Mouse (Mus musculus): ENCODE measurements around the gene Diaph2. TPM values are rescaled to one million over a fixed set of nuclear protein-coding genes. Genes with fewer than 3 reads are reported as not detected.

Gene Diaph2
- polyA plus RNA-seq, 1 experiment from 2014 or later, result 3.4 TPM

GRCm38 (mm10) chrX:129974816-129975215 is 225.3 kb downstream of the Diaph2 start:
- WGBS, result 56% methylated on average over 4 of the region's 4 CpGs
- Histone ChIP-seq H3K36me3 (ENCODE audit: control insufficient read depth, insufficient read depth, low read length) (no peaks in the 10 kb centered on the region), H3K4me1 (ENCODE audit: control insufficient read depth, insufficient read depth, low read length) (no peaks in the 10 kb centered on the region), H3K4me3 (ENCODE audit: low read depth, low read length) (no peak overlapping the region), H3K27me3 (ENCODE audit: control insufficient read depth, insufficient read depth, low read depth, low read length) (no peaks in the 10 kb centered on the region), H3K4me2 (ENCODE audit: low read length) (no peak overlapping the region), H3K27ac (ENCODE audit: low read length) (no peak overlapping the region), H3K9ac (ENCODE audit: low read depth, low read length) (no peak overlapping the region), H3K9me3 (replicated peaks; ENCODE audit: control insufficient read depth, low read length, poor library complexity, severe bottlenecking) (no peaks in the 10 kb centered on the region)
- no peak for ATAC-seq

- Histone ChIP-seq H3K9ac (ENCODE audit: low read depth, low read length) (no peak overlapping the region), H3K36me3 (ENCODE audit: control insufficient read depth, insufficient read depth, low read length) (no peaks in the 10 kb centered on the region), H3K4me1 (ENCODE audit: control insufficient read depth, insufficient read depth, low read length) (no peaks in the 10 kb centered on the region), H3K4me3 (ENCODE audit: low read depth, low read length) (no peak overlapping the region), H3K4me2 (ENCODE audit: low read length) (no peak overlapping the region), H3K27me3 (ENCODE audit: control insufficient read depth, insufficient read depth, low read depth, low read length) (no peaks in the 10 kb centered on the region), H3K9me3 (replicated peaks; ENCODE audit: control insufficient read depth, low read length, poor library complexity, severe bottlenecking) (no peaks in the 10 kb centered on the region), H3K27ac (ENCODE audit: low read length) (no peak overlapping the region)
- ATAC-seq, result no peak
Observed at GRCm38 (mm10) chrX:130008210-130008609, 258.7 kb downstream of the Diaph2 start.

GRCm38 (mm10) chrX:130019735-130020134 is 270.2 kb downstream of the Diaph2 start:
- no peaks in the 10 kb centered on the region for H3K4me1 ChIP-seq (ENCODE audit: control insufficient read depth, insufficient read depth, low read length)
- no peak for ATAC-seq
- no peaks in the 10 kb centered on the region for H3K9me3 ChIP-seq (replicated peaks; ENCODE audit: control insufficient read depth, low read length, poor library complexity, severe bottlenecking)
- H3K4me3 ChIP-seq (ENCODE audit: low read depth, low read length), result no peak overlapping the region
- WGBS, result 85% methylated on average over 1 of the region's 1 CpGs
- H3K27ac ChIP-seq (ENCODE audit: low read length), result no peak overlapping the region
- H3K9ac ChIP-seq (ENCODE audit: low read depth, low read length), result no peak overlapping the region
- no peaks in the 10 kb centered on the region for H3K27me3 ChIP-seq (ENCODE audit: control insufficient read depth, insufficient read depth, low read depth, low read length)
- H3K36me3 ChIP-seq (ENCODE audit: control insufficient read depth, insufficient read depth, low read length), result no peaks in the 10 kb centered on the region
- H3K4me2 ChIP-seq (ENCODE audit: low read length), result no peak overlapping the region

GRCm38 (mm10) chrX:130044525-130044924 is 295.0 kb downstream of the Diaph2 start:
- H3K36me3 ChIP-seq (ENCODE audit: control insufficient read depth, insufficient read depth, low read length), result no peaks in the 10 kb centered on the region
- H3K4me3 ChIP-seq (ENCODE audit: low read depth, low read length), result no peak overlapping the region
- no peak overlapping the region for H3K9ac ChIP-seq (ENCODE audit: low read depth, low read length)
- no peaks in the 10 kb centered on the region for H3K27me3 ChIP-seq (ENCODE audit: control insufficient read depth, insufficient read depth, low read depth, low read length)
- ATAC-seq, result no peak
- WGBS, result 58% methylated on average over 1 of the region's 1 CpGs
- H3K4me2 ChIP-seq (ENCODE audit: low read length), result no peak overlapping the region
- H3K9me3 ChIP-seq (replicated peaks; ENCODE audit: control insufficient read depth, low read length, poor library complexity, severe bottlenecking), result no peaks in the 10 kb centered on the region
- no peak overlapping the region for H3K27ac ChIP-seq (ENCODE audit: low read length)
- H3K4me1 ChIP-seq (ENCODE audit: control insufficient read depth, insufficient read depth, low read length), result no peaks in the 10 kb centered on the region

- Histone ChIP-seq H3K36me3 (ENCODE audit: control insufficient read depth, insufficient read depth, low read length) (no peaks in the 10 kb centered on the region), H3K27ac (ENCODE audit: low read length) (no peak overlapping the region), H3K9me3 (replicated peaks; ENCODE audit: control insufficient read depth, low read length, poor library complexity, severe bottlenecking) (no peaks in the 10 kb centered on the region), H3K4me2 (ENCODE audit: low read length) (no peak overlapping the region), H3K4me1 (ENCODE audit: control insufficient read depth, insufficient read depth, low read length) (no peaks in the 10 kb centered on the region), H3K4me3 (ENCODE audit: low read depth, low read length) (no peak overlapping the region), H3K27me3 (ENCODE audit: control insufficient read depth, insufficient read depth, low read depth, low read length) (no peaks in the 10 kb centered on the region), H3K9ac (ENCODE audit: low read depth, low read length) (no peak overlapping the region)
- ATAC-seq, result no peak
Observed at GRCm38 (mm10) chrX:130149216-130149615, 399.7 kb downstream of the Diaph2 start.

GRCm38 (mm10) chrX:130152164-130152563 is 402.6 kb downstream of the Diaph2 start:
- Histone ChIP-seq H3K4me2 (ENCODE audit: low read length) (no peak overlapping the region), H3K36me3 (ENCODE audit: control insufficient read depth, insufficient read depth, low read length) (no peaks in the 10 kb centered on the region), H3K27ac (ENCODE audit: low read length) (no peak overlapping the region), H3K4me1 (ENCODE audit: control insufficient read depth, insufficient read depth, low read length) (no peaks in the 10 kb centered on the region), H3K27me3 (ENCODE audit: control insufficient read depth, insufficient read depth, low read depth, low read length) (no peaks in the 10 kb centered on the region), H3K9ac (ENCODE audit: low read depth, low read length) (no peak overlapping the region), H3K9me3 (replicated peaks; ENCODE audit: control insufficient read depth, low read length, poor library complexity, severe bottlenecking) (no peaks in the 10 kb centered on the region), H3K4me3 (ENCODE audit: low read depth, low read length) (no peak overlapping the region)
- ATAC-seq, result no peak
- 100% methylated on average over 1 of the region's 1 CpGs for WGBS

GRCm38 (mm10) chrX:130173126-130173525 is 423.6 kb downstream of the Diaph2 start:
- Histone ChIP-seq H3K4me3 (ENCODE audit: low read depth, low read length) (no peak overlapping the region), H3K27ac (ENCODE audit: low read length) (no peak overlapping the region), H3K36me3 (ENCODE audit: control insufficient read depth, insufficient read depth, low read length) (no peaks in the 10 kb centered on the region), H3K4me1 (ENCODE audit: control insufficient read depth, insufficient read depth, low read length) (no peaks in the 10 kb centered on the region), H3K9me3 (replicated peaks; ENCODE audit: control insufficient read depth, low read length, poor library complexity, severe bottlenecking) (no peaks in the 10 kb centered on the region), H3K9ac (ENCODE audit: low read depth, low read length) (no peak overlapping the region), H3K27me3 (ENCODE audit: control insufficient read depth, insufficient read depth, low read depth, low read length) (no peaks in the 10 kb centered on the region), H3K4me2 (ENCODE audit: low read length) (no peak overlapping the region)
- 74% methylated on average over 2 of the region's 2 CpGs for WGBS
- ATAC-seq, result no peak

- Histone ChIP-seq H3K9me3 (replicated peaks; ENCODE audit: control insufficient read depth, low read length, poor library complexity, severe bottlenecking) (no peaks in the 10 kb centered on the region), H3K4me1 (ENCODE audit: control insufficient read depth, insufficient read depth, low read length) (no peaks in the 10 kb centered on the region), H3K4me3 (ENCODE audit: low read depth, low read length) (no peak overlapping the region), H3K27me3 (ENCODE audit: control insufficient read depth, insufficient read depth, low read depth, low read length) (no peaks in the 10 kb centered on the region), H3K27ac (ENCODE audit: low read length) (no peak overlapping the region), H3K9ac (ENCODE audit: low read depth, low read length) (no peak overlapping the region), H3K36me3 (ENCODE audit: control insufficient read depth, insufficient read depth, low read length) (no peaks in the 10 kb centered on the region), H3K4me2 (ENCODE audit: low read length) (no peak overlapping the region)
- 69% methylated on average over 1 of the region's 1 CpGs for WGBS
- no peak for ATAC-seq
Observed at GRCm38 (mm10) chrX:130187891-130188290, 438.3 kb downstream of the Diaph2 start.

GRCm38 (mm10) chrX:130188449-130188848 is 438.9 kb downstream of the Diaph2 start:
- Histone ChIP-seq H3K4me1 (ENCODE audit: control insufficient read depth, insufficient read depth, low read length) (no peaks in the 10 kb centered on the region), H3K36me3 (ENCODE audit: control insufficient read depth, insufficient read depth, low read length) (no peaks in the 10 kb centered on the region), H3K27me3 (ENCODE audit: control insufficient read depth, insufficient read depth, low read depth, low read length) (no peaks in the 10 kb centered on the region), H3K9ac (ENCODE audit: low read depth, low read length) (no peak overlapping the region), H3K4me2 (ENCODE audit: low read length) (no peak overlapping the region), H3K4me3 (ENCODE audit: low read depth, low read length) (no peak overlapping the region), H3K9me3 (replicated peaks; ENCODE audit: control insufficient read depth, low read length, poor library complexity, severe bottlenecking) (no peaks in the 10 kb centered on the region), H3K27ac (ENCODE audit: low read length) (no peak overlapping the region)
- WGBS, result 61% methylated on average over 2 of the region's 2 CpGs
- no peak for ATAC-seq

- H3K36me3 ChIP-seq (ENCODE audit: control insufficient read depth, insufficient read depth, low read length), result no peaks in the 10 kb centered on the region
- no peak overlapping the region for H3K4me2 ChIP-seq (ENCODE audit: low read length)
- no peak overlapping the region for H3K27ac ChIP-seq (ENCODE audit: low read length)
- H3K4me1 ChIP-seq (ENCODE audit: control insufficient read depth, insufficient read depth, low read length), result no peaks in the 10 kb centered on the region
- H3K9ac ChIP-seq (ENCODE audit: low read depth, low read length), result no peak overlapping the region
- H3K4me3 ChIP-seq (ENCODE audit: low read depth, low read length), result no peak overlapping the region
- ATAC-seq, result no peak
- H3K27me3 ChIP-seq (ENCODE audit: control insufficient read depth, insufficient read depth, low read depth, low read length), result no peaks in the 10 kb centered on the region
- no peaks in the 10 kb centered on the region for H3K9me3 ChIP-seq (replicated peaks; ENCODE audit: control insufficient read depth, low read length, poor library complexity, severe bottlenecking)
Observed at GRCm38 (mm10) chrX:130189250-130189649, 439.7 kb downstream of the Diaph2 start.

Measured in midbrain, embryonic 16.5 days (tissue).